Mouse (Mus musculus) lung, adult 2 months (tissue): ENCODE data around the gene Zfp809.

Experiments used
- CTCF ChIP-seq: fragments of 200-500 bp; IDR thresholded peaks from 2 replicates; pipeline ENCODE4 v1.5.1; 2011; ENCODE audit warnings: mild to moderate bottlenecking, low read length, control low read depth; ENCODE audit not compliant: insufficient read depth
- POLR2A ChIP-seq: fragments of 200-500 bp; IDR thresholded peaks from 2 replicates; pipeline ENCODE4 v1.6.1; 2011; ENCODE audit warnings: low read depth, mild to moderate bottlenecking, control low read depth, low read length, borderline replicate concordance; ENCODE audit errors: extremely low read depth

GRCm38 (mm10) chr9:22224536-22225503 is 694 bp upstream of the Zfp809 start:
- TF ChIP-seq POLR2A (no peak), CTCF (no peak)
